Mouse (Mus musculus) layer of hippocampus, adult 8-10 months (tissue): Measurements from ENCODE around the gene Itga1. TPM values are rescaled to one million over a fixed set of nuclear protein-coding genes. Genes with fewer than 3 reads are reported as not detected.

Experiments used
- DNase-seq, 2 experiments: peaks; one replicate each; pipeline ENCODE4 v3.0.0; 2022; ENCODE audit warnings: low spot score in 2 of 2
- total RNA-seq, 4 experiments: library from RNA; stranded (reverse); gene quantifications; 2 replicates each; pipeline ENCODE4 v1.2.4; 2022

Itga1 gene
- total RNA-seq, 4 experiments from 2014 or later = 4.9 to 6.1 (median 6.0) TPM

DNA sequence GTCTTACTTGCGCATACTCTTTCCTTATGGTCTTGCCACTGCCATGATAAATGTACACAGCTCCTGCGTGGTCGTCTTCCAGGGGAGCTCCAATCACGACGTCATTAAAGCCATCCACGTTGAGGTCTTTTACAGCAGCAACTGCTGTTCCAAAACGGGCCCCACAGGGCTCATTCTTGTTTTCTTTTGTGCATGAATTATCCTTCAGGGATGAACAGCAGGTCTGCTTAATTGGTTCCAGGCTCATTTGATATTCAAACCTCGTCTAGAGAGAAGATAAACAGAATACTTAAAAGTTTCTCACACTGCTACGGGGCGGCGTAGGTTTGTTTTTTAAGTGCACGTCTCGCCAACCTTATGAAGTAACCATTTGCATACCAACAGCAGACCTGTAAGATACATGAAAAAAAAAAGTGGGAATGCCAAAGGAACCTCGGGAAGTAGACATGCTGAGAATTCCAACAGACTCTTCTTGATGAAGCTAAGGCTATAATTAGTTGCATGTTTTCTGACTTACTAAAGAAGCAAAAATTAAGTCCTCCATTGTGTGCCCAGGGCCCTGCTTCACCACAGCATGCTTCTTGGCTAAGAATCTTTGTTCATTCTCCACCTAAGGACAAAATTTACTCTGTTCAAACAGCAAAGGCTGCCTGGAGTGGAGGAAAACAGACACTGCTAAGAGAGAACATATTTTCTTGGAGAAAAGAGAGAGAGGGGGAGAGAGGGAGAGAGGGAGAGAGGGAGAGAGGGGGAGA lies 109.3 kb downstream of the Itga1 start:
- DNase-seq = peak; percentile 9 to 25

DNA sequence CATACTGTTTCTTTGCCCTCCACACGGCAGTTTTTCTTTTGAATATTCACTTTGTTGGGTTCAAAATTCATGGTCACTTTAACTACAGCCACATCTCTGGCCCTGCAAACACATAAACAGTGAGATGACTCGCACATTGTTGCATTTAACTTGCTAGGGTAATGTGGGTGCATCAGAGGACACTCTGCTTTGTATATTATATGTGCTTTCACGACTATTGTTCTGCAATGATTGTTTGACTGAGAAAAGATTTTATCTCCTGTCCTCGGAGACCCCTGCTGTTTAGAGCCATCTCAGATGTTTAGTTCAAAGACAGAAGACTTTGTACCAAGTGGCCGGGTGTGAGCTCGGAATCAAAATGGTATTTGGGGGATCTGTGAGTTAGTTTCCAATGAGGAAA lies 114.1 kb downstream of the Itga1 start:
- DNase-seq = no peak

GRCm38 (mm10) chr13:114987161-114987560 lies 114.6 kb downstream of the Itga1 start:
- DNase-seq = no peak

- DNase-seq = no peak
Observed at GRCm38 (mm10) chr13:114984658-114985057, 117.1 kb downstream of the Itga1 start.

DNA sequence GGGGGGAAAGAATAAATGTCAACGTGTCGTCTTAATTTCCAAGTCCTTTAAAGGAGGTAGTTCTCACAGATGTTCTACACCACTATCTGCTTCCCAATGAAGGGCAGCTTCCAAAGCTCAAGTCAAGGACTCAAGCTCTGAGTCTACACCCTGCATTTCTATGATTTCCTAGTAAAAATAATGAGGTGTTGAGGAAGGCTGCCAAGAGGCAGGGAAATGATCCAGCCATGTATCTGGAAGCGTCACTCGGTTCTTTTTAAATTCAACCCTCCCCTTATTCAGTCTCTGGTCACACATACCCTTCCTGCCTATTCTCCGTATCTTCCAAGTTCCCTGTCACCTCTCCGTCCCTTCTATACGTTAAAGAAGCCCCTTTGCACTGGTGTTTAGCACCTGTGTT lies 118.6 kb downstream of the Itga1 start:
- DNase-seq = no peak

DNA sequence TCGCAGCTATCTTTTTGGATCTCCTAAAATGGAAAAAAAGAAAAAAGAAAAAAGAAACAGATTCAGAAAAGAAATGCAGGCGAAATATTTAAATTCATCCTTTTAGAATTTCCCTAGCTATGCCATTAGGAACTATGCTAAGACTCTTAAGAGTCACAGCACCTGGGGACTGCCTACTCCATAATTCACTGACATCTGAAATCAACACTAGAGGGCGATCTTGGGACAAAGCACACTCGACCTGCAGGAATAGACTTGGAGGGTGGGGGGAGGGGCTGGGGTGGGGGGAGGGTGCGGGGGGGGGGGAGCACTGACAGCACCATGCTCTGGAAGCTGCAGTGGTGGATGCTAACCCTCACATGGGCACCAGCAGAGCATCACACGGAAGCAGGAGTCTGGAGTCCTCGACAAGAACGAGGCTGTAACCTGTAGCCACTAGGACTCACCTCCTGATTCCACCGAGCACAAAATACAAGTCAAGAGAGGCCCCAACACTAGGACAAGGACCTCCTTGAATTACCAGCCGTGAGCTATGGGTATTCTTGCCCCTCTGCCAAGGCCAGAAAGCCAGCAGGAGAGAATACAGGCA lies 120.8 kb downstream of the Itga1 start:
- no peak for DNase-seq

DNA sequence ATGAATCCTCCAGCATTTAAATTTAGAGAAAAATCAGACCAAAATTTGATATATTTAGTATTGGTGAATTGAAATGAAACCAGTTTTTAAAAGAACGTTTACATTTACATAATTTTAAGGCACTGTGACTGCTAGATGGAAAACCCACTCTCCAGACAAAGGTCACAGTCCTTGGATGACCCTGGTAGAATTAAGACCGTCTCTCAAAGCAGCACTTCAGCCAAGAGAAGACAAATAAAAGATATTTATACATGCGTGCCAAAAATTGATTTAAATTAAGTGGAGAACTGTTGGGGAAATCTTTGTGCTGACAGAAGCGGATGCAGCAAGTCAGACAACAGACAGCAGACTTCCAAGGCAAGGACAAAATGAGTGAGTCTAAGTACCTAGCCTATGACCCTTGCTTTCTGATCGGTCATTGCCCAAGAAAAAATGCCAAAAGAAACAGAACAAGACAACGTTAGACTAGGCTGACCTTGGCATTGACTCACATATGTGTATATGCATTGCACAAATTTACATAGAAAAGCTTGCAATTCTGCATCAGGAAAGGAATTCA lies 127.2 kb downstream of the Itga1 start:
- DNase-seq = no peak

GRCm38 (mm10) chr13:114971905-114972304 lies 129.9 kb downstream of the Itga1 start:
- no peak for DNase-seq

GRCm38 (mm10) chr13:114964233-114964632 lies 137.5 kb downstream of the Itga1 start:
- DNase-seq = peak; percentile 65 to 89

GRCm38 (mm10) chr13:114954516-114954915 lies 147.2 kb downstream of the Itga1 start:
- no peak for DNase-seq

GRCm38 (mm10) chr13:114933541-114933940 lies 168.2 kb downstream of the Itga1 start:
- DNase-seq = no peak

- peak in 1 of 2 experiments; percentile 12 for DNase-seq
Observed at GRCm38 (mm10) chr13:114931775-114932294, 169.9 kb downstream of the Itga1 start, which contains the start of gene Itga2. Gene Itga2, minus strand, starts transcription at chr13:114932100.

GRCm38 (mm10) chr13:114930996-114931649 lies 170.6 kb downstream of the Itga1 start:
- peak in 1 of 2 experiments; percentile 8 for DNase-seq

GRCm38 (mm10) chr13:114924785-114925184 lies 177.0 kb downstream of the Itga1 start:
- DNase-seq = no peak

DNA sequence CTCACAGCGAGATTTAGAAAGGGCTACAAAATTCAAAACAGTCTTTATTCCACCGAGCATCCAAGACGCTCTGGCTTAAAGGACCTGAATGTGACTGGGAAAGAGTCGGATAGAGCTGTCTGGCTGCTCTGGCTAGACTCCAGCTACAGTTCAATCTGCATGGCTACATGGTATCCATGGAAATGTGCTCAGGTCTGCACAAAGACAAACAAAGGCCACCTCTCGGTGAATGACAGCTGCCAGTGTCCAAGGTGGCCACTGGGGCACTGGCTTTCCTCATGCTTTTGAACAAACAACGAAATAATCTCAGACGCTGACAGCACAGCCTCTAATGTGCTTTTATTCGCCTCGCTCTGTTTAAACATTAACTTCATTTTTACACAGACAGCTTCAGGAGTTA lies 178.4 kb downstream of the Itga1 start:
- DNase-seq = no peak

- DNase-seq = no peak
Observed at GRCm38 (mm10) chr13:114915767-114916166, 186.0 kb downstream of the Itga1 start.

- DNase-seq = no peak
Observed at GRCm38 (mm10) chr13:114914963-114915362, 186.8 kb downstream of the Itga1 start.

GRCm38 (mm10) chr13:114914559-114914958 lies 187.2 kb downstream of the Itga1 start:
- no peak for DNase-seq

DNA sequence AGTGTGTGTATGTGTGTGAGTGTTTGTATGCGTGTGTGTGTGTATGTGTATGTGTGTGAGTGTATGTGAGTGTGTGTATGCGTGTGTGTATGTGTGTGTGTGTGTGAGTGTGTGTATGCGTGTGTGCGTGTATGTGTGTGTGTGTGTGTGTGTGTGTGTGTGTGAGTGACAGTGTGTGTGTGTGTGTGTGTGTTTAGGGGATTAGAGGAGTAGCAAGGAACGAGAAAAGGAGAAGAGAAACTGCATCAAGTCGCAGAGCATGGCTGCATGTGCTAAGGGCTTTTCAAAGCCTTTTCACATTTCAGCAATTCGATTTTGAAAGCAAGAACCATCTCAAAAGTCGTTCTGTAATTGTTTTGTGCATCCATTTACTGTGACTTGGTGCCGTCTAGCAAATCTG lies 191.1 kb downstream of the Itga1 start:
- no peak for DNase-seq

- no peak for DNase-seq
Observed at GRCm38 (mm10) chr13:114909514-114909913, 192.2 kb downstream of the Itga1 start.

- DNase-seq = no peak
Observed at GRCm38 (mm10) chr13:114907876-114908275, 193.9 kb downstream of the Itga1 start.
